8 mouse cellular contexts compared by ENCODE assay signal in the genomic region with DNA sequence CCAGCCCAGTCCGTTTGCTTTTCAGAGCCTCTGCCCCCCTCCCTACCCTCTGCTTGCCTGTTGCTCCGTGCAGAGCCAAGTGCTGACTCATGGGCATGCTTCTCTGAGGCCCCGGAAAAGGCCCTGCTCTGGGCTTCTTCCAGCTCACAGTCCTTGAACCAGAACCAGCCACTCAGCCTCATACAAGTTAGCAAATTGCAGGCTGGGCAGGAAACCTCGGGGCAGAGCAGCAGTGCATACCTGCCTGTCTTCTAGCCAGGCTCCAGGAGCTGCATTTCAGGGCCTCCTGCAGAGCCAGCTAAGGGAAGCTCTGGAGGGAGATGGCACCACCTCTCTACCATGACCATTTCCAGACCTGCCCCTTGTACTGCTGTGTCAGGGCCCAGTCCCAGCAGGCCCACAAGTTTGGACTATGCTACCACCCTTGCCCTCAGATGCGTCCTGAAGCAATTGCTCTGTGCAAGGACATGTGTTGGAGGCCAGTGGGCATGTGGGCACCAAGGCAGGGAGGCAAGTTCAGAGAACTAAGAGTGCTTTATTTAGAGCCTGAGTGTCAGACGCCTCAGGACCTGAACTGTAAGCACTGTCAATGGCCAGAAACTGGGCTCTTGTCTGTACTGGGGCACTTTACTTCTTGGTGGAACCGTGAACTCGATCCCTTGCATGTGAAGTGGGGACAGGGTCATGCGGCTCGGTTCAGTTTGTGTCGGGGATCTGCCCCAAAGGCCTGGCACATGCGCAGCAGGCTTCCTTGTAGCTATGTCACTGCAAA. TPM values are rescaled to one million over a fixed set of nuclear protein-coding genes. Genes with fewer than 3 reads are reported as not detected.
DNase-seq lines count a peak whose midpoint lies in the region; ATAC-seq and TF ChIP-seq lines count a peak whose summit lies in the region.

No protein-coding gene starts in this region.

- no peak overlapping the region for H3K4me2 ChIP-seq in heart, embryonic 11.5 days
- H3K4me2 ChIP-seq in lung, embryonic 15.5 days, result no peak overlapping the region

- H3K79me2 ChIP-seq in heart, adult 2 months (replicated peaks; ENCODE audit: control insufficient read depth, insufficient read depth, low read length), result no peaks in the 10 kb centered on the region

- no peaks in the 10 kb centered on the region for H3K27me3 ChIP-seq in heart, adult 2 months (ENCODE audit: control insufficient read depth, insufficient read depth, low read length)
- H3K27me3 ChIP-seq in heart, embryonic 11.5 days (ENCODE audit: control insufficient read depth, insufficient read depth, low read length), result no peaks in the 10 kb centered on the region
- H3K27me3 ChIP-seq in lung, embryonic 15.5 days, result no peaks in the 10 kb centered on the region
- no peaks in the 10 kb centered on the region for H3K27me3 ChIP-seq in midbrain, embryonic 10.5 days (ENCODE audit: low read depth, poor library complexity, severe bottlenecking)

- peaks cover 23% of the 10 kb centered on the region for H3K4me1 ChIP-seq in heart, adult 2 months (ENCODE audit: control insufficient read depth, insufficient read depth, low read length)
- H3K4me1 ChIP-seq in heart, embryonic 11.5 days (ENCODE audit: control insufficient read depth, insufficient read depth, low read length), result peaks cover 6% of the 10 kb centered on the region; the same call in 1 of the 2 replicates
- H3K4me1 ChIP-seq in lung, embryonic 15.5 days, result peaks cover 7% of the 10 kb centered on the region; the same call in 1 of the 2 replicates
- H3K4me1 ChIP-seq in midbrain, embryonic 10.5 days, result peaks cover 9% of the 10 kb centered on the region

- no peak for ATAC-seq in heart, embryonic 11.5 days (replicated peaks; ENCODE audit: insufficient number of reproducible peaks, low FRiP score, low TSS enrichment)
- ATAC-seq in lung, embryonic 15.5 days (ENCODE audit: borderline replicate concordance, extremely low read depth, low FRiP score, low TSS enrichment), result peak; percentile 28

- H3K4me3 ChIP-seq in heart, adult 2 months, result no peak overlapping the region
- no peak overlapping the region for H3K4me3 ChIP-seq in heart, embryonic 11.5 days (ENCODE audit: low read depth, low read length)
- no peak overlapping the region for H3K4me3 ChIP-seq in lung, embryonic 15.5 days
- no peak overlapping the region for H3K4me3 ChIP-seq in midbrain, embryonic 10.5 days

- TF ChIP-seq POLR2A in heart, adult 2 months (IDR thresholded peaks at IDR 0.05; ENCODE audit: insufficient read depth, low read depth, low read length), result peak; percentile 37; the same call in 1 of the 2 replicates

- H3K27ac ChIP-seq in heart, adult 2 months, result peak overlapping the region; percentile 90
- H3K27ac ChIP-seq in heart, embryonic 11.5 days (ENCODE audit: low read depth, low read length), result no peak overlapping the region
- peak overlapping the region; percentile 16 for H3K27ac ChIP-seq in lung, embryonic 15.5 days
- H3K27ac ChIP-seq in midbrain, embryonic 10.5 days (replicated peaks), result no peak overlapping the region

- no peak for TF ChIP-seq CTCF in heart, adult 2 months (IDR thresholded peaks at IDR 0.05)

- peak; percentile 67 to 86 for DNase-seq in heart, adult 2 months
- DNase-seq in Muller cell, postnatal 12 days (ENCODE audit: inconsistent ontology term), result peak; percentile 83
- DNase-seq in cerebellum, postnatal 36 days, result peak; percentile 75 to 78
- DNase-seq in kidney, adult 11 months, result peak; percentile 92
- peak; percentile 35 to 49 for DNase-seq in thymus, postnatal 10 days (ENCODE audit: low spot score in 2 of 2)
- DNase-seq in midbrain, embryonic 10.5 days (ENCODE audit: low spot score), result no peak

- WGBS in heart, adult 2 months, result 35% methylated on average over 12 of the region's 12 CpGs
- 72% methylated on average over 12 of the region's 12 CpGs for WGBS in heart, embryonic 11.5 days (ENCODE audit: insufficient replicate concordance)
- 72% methylated on average over 12 of the region's 12 CpGs for WGBS in lung, embryonic 15.5 days
- 86% methylated on average over 12 of the region's 12 CpGs for WGBS in midbrain, embryonic 10.5 days

- no peaks in the 10 kb centered on the region for H3K9me3 ChIP-seq in heart, embryonic 11.5 days (replicated peaks; ENCODE audit: control insufficient read depth, low read length)
- no peaks in the 10 kb centered on the region for H3K9me3 ChIP-seq in lung, embryonic 15.5 days
- no peaks in the 10 kb centered on the region for H3K9me3 ChIP-seq in midbrain, embryonic 10.5 days (replicated peaks)

- peak overlapping the region; percentile 23 for H3K9ac ChIP-seq in heart, adult 2 months (ENCODE audit: low read depth, low read length)
- no peak overlapping the region for H3K9ac ChIP-seq in heart, embryonic 11.5 days (ENCODE audit: low read depth, low read length)
- H3K9ac ChIP-seq in lung, embryonic 15.5 days, result no peak overlapping the region

- intact Hi-C loops in heart, adult 2 months (cut with DNase I), result no loop called here

- peak; percentile 42; the same call in 1 of the 2 replicates for TF ChIP-seq EP300 in heart, adult 2 months (IDR thresholded peaks at IDR 0.05; ENCODE audit: insufficient read depth, low read depth, low read length)

- H3K36me3 ChIP-seq in heart, adult 2 months (ENCODE audit: control insufficient read depth, insufficient read depth, low read length), result peaks cover 14% of the 10 kb centered on the region
- peaks cover 5% of the 10 kb centered on the region; the same call in 1 of the 2 replicates for H3K36me3 ChIP-seq in heart, embryonic 11.5 days (ENCODE audit: control insufficient read depth, insufficient read depth, low read length)
- H3K36me3 ChIP-seq in lung, embryonic 15.5 days, result peaks cover 6% of the 10 kb centered on the region; the same call in 1 of the 2 replicates
- H3K36me3 ChIP-seq in midbrain, embryonic 10.5 days, result peaks cover 64% of the 10 kb centered on the region

RNA-seq across cellular contexts. Expression of gene Ldhd, which starts 5.9 kb away (rescaled TPM):
- 10 to 100 TPM; 43.4 to 53.4 TPM for total RNA-seq in heart, adult 2 months (2021)
- 52.1 and 56.2 TPM in 2 replicates for polyA plus RNA-seq in heart, adult 2 months (2012; rRNA removed)
- polyA plus RNA-seq in heart, embryonic 11.5 days (2014; fragmentation: Nextera tagmentation; extraction: Ambion mirVana), result 0.39 and 0.52 TPM in 2 replicates
- 0.54 and 0.63 TPM in 2 replicates for polyA plus RNA-seq in lung, embryonic 15.5 days (2015; fragmentation: Nextera tagmentation; extraction: Ambion mirVana)
- polyA plus RNA-seq in midbrain, embryonic 10.5 days (2016; fragmentation: Nextera tagmentation; extraction: Ambion mirVana), result 0.09 and 0.12 TPM in 2 replicates

RNA-seq across cellular contexts. Expression of gene Zfp1, which starts 18.9 kb away (rescaled TPM):
- 1 to 10 TPM; 6.3 to 7.6 TPM for total RNA-seq in heart, adult 2 months (2021)
- polyA plus RNA-seq in heart, adult 2 months (2012; rRNA removed), result 4.3 and 6.4 TPM in 2 replicates
- 16.5 and 18.5 TPM in 2 replicates for polyA plus RNA-seq in heart, embryonic 11.5 days (2014; fragmentation: Nextera tagmentation; extraction: Ambion mirVana)
- polyA plus RNA-seq in lung, embryonic 15.5 days (2015; fragmentation: Nextera tagmentation; extraction: Ambion mirVana), result 18.9 and 20.0 TPM in 2 replicates
- 22.2 and 22.4 TPM in 2 replicates for polyA plus RNA-seq in midbrain, embryonic 10.5 days (2016; fragmentation: Nextera tagmentation; extraction: Ambion mirVana)

Comparison
In these comparisons a context has a peak if more than half of its experiments do, and no peak if none do; other contexts are left out.
1. H3K27ac ChIP-seq: peak in heart, adult 2 months (single experiment) and lung, embryonic 15.5 days (single experiment); none in heart, embryonic 11.5 days (single experiment) and midbrain, embryonic 10.5 days (single experiment).
2. RNA of gene Ldhd, which starts 5.9 kb away (polyA plus RNA-seq): 52.1 to 56.2 TPM in heart, adult 2 months; 0.54 to 0.63 TPM in lung, embryonic 15.5 days, 0.39 to 0.52 TPM in heart, embryonic 11.5 days and 0.09 to 0.12 TPM in midbrain, embryonic 10.5 days; every median in the first group is over 10 times any median in the second.